Mouse (Mus musculus): Measurements from ENCODE around the gene Myo15b.

GRCm38 (mm10) chr11:115813507-115814296, 44.5 kb upstream of the Myo15b start, which contains the start of gene Caskin2:
- TF ChIP-seq POLR2A (IDR thresholded peaks at IDR 0.05; ENCODE audit: borderline replicate concordance, insufficient read depth, low read length) (peak; percentile 36; the same call in 1 of the 2 replicates), CTCF (IDR thresholded peaks at IDR 0.05; ENCODE audit: borderline replicate concordance, insufficient read depth, low read depth, low read length) (peak; percentile 94)
